Mouse (Mus musculus) ES-E14 (cell line): ENCODE measurements around the gene Amotl1. TPM values are rescaled to one million over a fixed set of nuclear protein-coding genes. Genes with fewer than 3 reads are reported as not detected.

Experiments used
- DNase-seq: peaks from one replicate; pipeline ENCODE4 v3.0.0-alpha.2; 2013; ENCODE audit warnings: low read depth, low spot score
- H3K27ac ChIP-seq: 2 replicates; pipeline ENCODE4 v1.5.1; 2012; ENCODE audit warnings: low read depth, mild to moderate bottlenecking, low read length, moderate library complexity, mixed read lengths; ENCODE audit not compliant: poor library complexity, insufficient read depth, severe bottlenecking
- H3K36me3 ChIP-seq: 2 replicates; pipeline ENCODE4 v1.6.1; 2012; ENCODE audit warnings: mild to moderate bottlenecking, low read length, moderate library complexity, mixed read lengths; ENCODE audit not compliant: control insufficient read depth, poor library complexity, insufficient read depth, severe bottlenecking
- H3K4me1 ChIP-seq, 2 experiments: fragments of 150-350 bp in 1 of 2; sonication (generic) in 1 of 2; 2 replicates each; pipeline ENCODE4 v1.6.1; 2012; ENCODE audit warnings: low read length in 2 of 2, mild to moderate bottlenecking in 1 of 2, mixed read lengths in 1 of 2; ENCODE audit not compliant: control insufficient read depth in 2 of 2, insufficient read depth in 2 of 2, poor library complexity in 1 of 2
- H3K4me3 ChIP-seq, 2 experiments: fragments of 150-350 bp in 1 of 2; sonication (generic) in 1 of 2; 2 replicates each; pipeline ENCODE4 v1.5.1; 2012; ENCODE audit warnings: low read length in 2 of 2, low read depth in 1 of 2, mild to moderate bottlenecking in 1 of 2, mixed read lengths in 1 of 2; ENCODE audit not compliant: insufficient read depth in 1 of 2, poor library complexity in 1 of 2, severe bottlenecking in 1 of 2
- H3K9ac ChIP-seq: 2 replicates; pipeline ENCODE4 v1.6.1; 2012; ENCODE audit warnings: low read depth, mild to moderate bottlenecking, low read length, mixed read lengths; ENCODE audit not compliant: poor library complexity, insufficient read depth, severe bottlenecking
- H3K9me3 ChIP-seq: fragments of 150-350 bp; sonication (generic); 2 replicates; pipeline ENCODE4 v1.6.1; 2012; ENCODE audit warnings: low read depth, mild to moderate bottlenecking, low read length; ENCODE audit not compliant: control insufficient read depth, insufficient read depth
- CHD2 ChIP-seq: IDR thresholded peaks from 2 replicates; pipeline ENCODE4 v1.6.1; 2014; ENCODE audit warnings: mild to moderate bottlenecking, low read depth, low read length, inconsistent platforms
- HCFC1 ChIP-seq: IDR thresholded peaks from 2 replicates; pipeline ENCODE4 v1.6.1; 2012; ENCODE audit warnings: low read length, inconsistent platforms, borderline replicate concordance; ENCODE audit not compliant: insufficient read depth
- MAFK ChIP-seq: IDR thresholded peaks from 2 replicates; pipeline ENCODE4 v1.6.1; 2014; ENCODE audit warnings: mild to moderate bottlenecking, low read depth, low read length, inconsistent platforms; ENCODE audit not compliant: insufficient read depth
- ZC3H11A ChIP-seq: IDR thresholded peaks from 2 replicates; pipeline ENCODE4 v1.6.1; 2012; ENCODE audit warnings: low read depth, mild to moderate bottlenecking, inconsistent platforms, low read length, borderline replicate concordance
- ZNF384 ChIP-seq: IDR thresholded peaks from 2 replicates; pipeline ENCODE4 v1.6.1; 2012; ENCODE audit warnings: low read depth, low read length, inconsistent platforms
- in situ Hi-C, 2 experiments: fragments of 600-800 bp; cut with MboI; formaldehyde crosslinking; loops; one replicate each; pipeline ENCODE4 v1.15.1; 2025; ENCODE audit warnings: low sequenced_read_pairs in 2 of 2, inconsistent platforms in 1 of 2; ENCODE audit not compliant: unreplicated experiment in 2 of 2
- total RNA-seq: library from RNA; depleted of rRNA; stranded (reverse); fragments of 300-350 nt; gene quantifications from 2 replicates; pipeline ENCODE4 v1.2.3, GENCODE M21; 2012

The Amotl1 gene
- total RNA-seq, 1 experiment = 24.6 TPM

DNA sequence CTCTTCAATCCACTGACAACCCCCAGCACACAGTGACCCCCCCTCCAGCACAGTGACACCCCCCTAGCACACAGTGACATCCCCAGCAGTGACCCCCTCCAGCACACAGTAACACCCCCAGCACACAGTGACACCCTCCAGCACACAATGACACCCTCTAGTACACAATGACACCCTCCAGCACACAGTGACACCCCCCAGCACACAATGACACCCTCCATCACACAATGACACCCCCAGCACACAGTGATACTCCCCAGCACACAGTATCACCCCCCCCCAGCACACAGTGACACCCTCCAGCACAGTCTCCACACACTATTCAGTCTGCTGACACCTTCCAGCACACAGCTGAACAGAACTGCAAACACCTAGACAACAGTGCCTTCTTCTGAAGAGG, 32.3 kb downstream of the Amotl1 start:
- H3K4me1 ChIP-seq = peaks cover 0 to 6% of the 10 kb centered on the region in 2 experiments; a peak in 1 of 4 replicates
- no peaks in the 10 kb centered on the region for H3K9me3 ChIP-seq
- H3K27ac ChIP-seq = no peak overlapping the region
- no peak overlapping the region for H3K4me3 ChIP-seq
- H3K9ac ChIP-seq = no peak overlapping the region
- H3K36me3 ChIP-seq = no peaks in the 10 kb centered on the region
- no peak for DNase-seq
- TF ChIP-seq CHD2 = no peak
- no peak for TF ChIP-seq HCFC1
- TF ChIP-seq ZC3H11A = no peak
- TF ChIP-seq MAFK = no peak
- in situ Hi-C loops = no loop called here

DNA sequence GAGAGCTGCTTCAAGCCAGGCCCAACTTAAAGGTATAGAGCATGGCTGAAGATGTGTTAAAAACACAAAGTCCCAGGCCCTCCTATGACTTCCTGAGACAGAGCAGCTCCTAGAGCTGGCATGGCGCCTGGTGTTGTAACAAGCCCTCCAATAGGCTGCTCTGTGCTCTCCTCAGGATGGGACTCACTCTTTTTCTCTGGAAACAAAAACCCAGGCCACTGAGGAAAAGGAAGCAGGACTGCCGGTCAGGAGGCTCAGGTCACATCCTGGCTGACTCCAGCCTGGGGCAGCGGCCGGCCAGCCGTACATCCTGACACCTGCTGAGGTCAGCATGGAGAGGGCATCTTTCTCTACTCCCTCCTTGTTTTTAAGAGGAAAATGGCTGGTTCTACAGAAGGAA, 36.3 kb downstream of the Amotl1 start:
- peaks cover 0 to 2% of the 10 kb centered on the region in 2 experiments; a peak in 1 of 4 replicates for H3K4me1 ChIP-seq
- TF ChIP-seq ZNF384 (no peak), HCFC1 (no peak), CHD2 (no peak), MAFK (no peak), ZC3H11A (no peak)
- H3K9ac ChIP-seq = no peak overlapping the region
- in situ Hi-C loops = no loop called here
- H3K4me3 ChIP-seq = no peak overlapping the region
- H3K36me3 ChIP-seq = no peaks in the 10 kb centered on the region
- DNase-seq = no peak
- H3K9me3 ChIP-seq = no peaks in the 10 kb centered on the region
- no peak overlapping the region for H3K27ac ChIP-seq

DNA sequence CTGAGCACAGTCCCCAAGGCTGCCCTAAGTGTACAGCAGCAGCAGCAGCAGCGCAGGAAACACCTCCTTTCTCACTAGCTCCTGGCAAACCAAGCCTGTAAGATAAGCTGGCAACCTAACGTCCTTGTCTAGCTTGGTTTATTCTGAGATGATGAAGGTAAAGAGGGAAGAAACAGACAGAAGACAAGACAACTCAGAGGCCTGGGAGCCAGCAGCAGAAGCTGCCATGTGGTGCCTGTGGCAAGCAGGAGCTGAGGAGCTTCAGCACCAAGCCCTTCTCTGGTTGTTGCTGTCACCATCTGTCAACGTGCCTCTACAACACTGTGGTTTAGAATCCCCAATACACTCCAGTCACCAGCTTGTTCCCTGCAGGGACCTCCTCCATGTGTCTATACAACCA, 37.4 kb downstream of the Amotl1 start:
- Histone ChIP-seq H3K4me3 (no peak overlapping the region), H3K9me3 (no peaks in the 10 kb centered on the region), H3K9ac (no peak overlapping the region), H3K27ac (no peak overlapping the region), H3K36me3 (no peaks in the 10 kb centered on the region), H3K4me1 (no peaks in the 10 kb centered on the region; a peak in 1 of 4 replicates)
- in situ Hi-C loops = no loop called here
- TF ChIP-seq MAFK (no peak), ZNF384 (no peak), CHD2 (no peak), ZC3H11A (no peak), HCFC1 (no peak)
- no peak for DNase-seq

DNA sequence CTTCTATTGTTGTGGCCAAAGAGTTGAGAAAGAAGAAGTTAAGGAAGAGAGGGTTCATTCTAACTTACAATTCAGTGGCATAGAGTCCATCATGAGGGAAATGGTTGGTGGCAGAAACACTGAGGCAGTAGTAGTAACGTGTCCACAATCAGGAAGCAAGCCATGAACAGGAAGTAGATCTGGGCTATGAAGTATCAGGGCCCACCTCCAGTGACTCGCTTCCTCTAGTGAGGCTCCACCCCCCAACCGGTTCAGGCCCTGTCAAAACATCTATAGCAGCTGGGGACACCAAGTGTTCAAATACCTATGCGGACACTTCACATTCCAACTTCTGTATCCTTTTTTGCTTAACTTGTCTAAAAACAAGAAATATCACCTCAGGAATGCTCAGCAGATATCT, 38.9 kb downstream of the Amotl1 start:
- TF ChIP-seq CHD2 (no peak), ZC3H11A (no peak), HCFC1 (no peak), MAFK (no peak), ZNF384 (no peak)
- no peak for DNase-seq
- Histone ChIP-seq H3K27ac (no peak overlapping the region), H3K9me3 (no peaks in the 10 kb centered on the region), H3K9ac (no peak overlapping the region), H3K36me3 (no peaks in the 10 kb centered on the region), H3K4me3 (no peak overlapping the region), H3K4me1 (no peaks in the 10 kb centered on the region)
- in situ Hi-C loops = no loop called here

DNA sequence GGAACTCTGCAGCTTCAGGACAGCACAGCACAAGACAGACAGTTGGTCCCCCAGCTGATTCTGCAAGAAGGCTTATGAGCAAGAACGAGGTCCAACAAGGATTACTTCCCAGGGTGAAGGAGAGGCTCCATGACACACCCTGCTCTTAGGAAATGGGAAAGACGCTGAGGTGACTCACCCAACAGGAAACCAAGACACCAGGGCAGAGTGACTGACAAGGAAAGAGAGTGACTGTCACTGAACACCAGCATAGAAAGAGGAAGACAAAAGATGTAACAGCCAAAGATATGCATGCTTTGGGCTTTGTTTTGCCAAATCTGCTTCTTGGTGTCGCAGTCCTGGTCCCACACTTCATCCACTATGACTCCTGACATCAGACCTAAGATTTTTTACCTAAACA, 40.5 kb downstream of the Amotl1 start:
- no peak for DNase-seq
- no peaks in the 10 kb centered on the region for H3K4me1 ChIP-seq
- no peak overlapping the region for H3K9ac ChIP-seq
- H3K4me3 ChIP-seq = no peak overlapping the region
- no peaks in the 10 kb centered on the region for H3K9me3 ChIP-seq
- in situ Hi-C loops = no loop called here
- TF ChIP-seq HCFC1 (no peak), ZC3H11A (no peak), MAFK (no peak), CHD2 (no peak), ZNF384 (no peak)
- H3K27ac ChIP-seq = no peak overlapping the region
- H3K36me3 ChIP-seq = no peaks in the 10 kb centered on the region
